Mouse (Mus musculus): ENCODE results near the gene Galr3. TPM values are rescaled to one million over a fixed set of nuclear protein-coding genes. Genes with fewer than 3 reads are reported as not detected.

Gene Galr3
- polyA plus RNA-seq, 1 experiment from 2014 or later, result 1.1 TPM

DNA sequence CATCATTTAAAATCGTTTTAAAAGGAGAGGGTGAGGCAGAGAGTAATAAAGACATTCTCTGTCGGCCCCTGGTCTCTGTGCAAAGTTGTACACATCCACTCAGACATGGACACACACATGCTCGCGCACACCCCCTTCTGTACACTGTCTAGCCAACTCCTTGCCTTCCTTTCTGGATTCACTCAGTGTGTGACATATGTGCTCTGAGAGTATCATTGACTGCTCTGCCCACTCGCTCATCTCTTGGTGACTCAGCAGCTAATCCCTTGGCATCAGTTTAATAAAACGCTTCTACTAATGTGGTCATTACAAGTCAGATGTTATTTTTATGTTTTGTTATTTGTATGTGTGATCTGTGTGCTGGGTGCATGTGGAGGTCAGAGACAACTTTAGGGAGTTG, 50.6 kb downstream of the Galr3 start:
- ATAC-seq (replicated peaks; ENCODE audit: low FRiP score, low TSS enrichment, low read depth), result no peak
- H3K4me3 ChIP-seq (ENCODE audit: low read depth, low read length), result no peak overlapping the region
- no peaks in the 10 kb centered on the region for H3K9me3 ChIP-seq (ENCODE audit: control insufficient read depth, low read length)
- peaks cover 17% of the 10 kb centered on the region for H3K4me1 ChIP-seq (replicated peaks; ENCODE audit: control insufficient read depth, insufficient read depth, low read length)
- no peak overlapping the region for H3K9ac ChIP-seq (ENCODE audit: low read length)
- no peak overlapping the region for H3K4me2 ChIP-seq (ENCODE audit: low read length)
- H3K27ac ChIP-seq (ENCODE audit: low read depth), result peak overlapping the region; percentile 80; the same call in 1 of the 2 replicates
- peaks cover 86% of the 10 kb centered on the region for H3K36me3 ChIP-seq (ENCODE audit: control insufficient read depth, insufficient read depth, low read length)
- 73% methylated on average over 6 of the region's 6 CpGs for WGBS
- no peak for DNase-seq (ENCODE audit: low spot score)
- no peaks in the 10 kb centered on the region for H3K27me3 ChIP-seq (replicated peaks; ENCODE audit: control insufficient read depth, insufficient read depth, low read length)

Small RNA genes within 50 kb of the gene (microRNA-seq; reads per million reads assigned to microRNA genes)
- gene Mir6956, result 1.3 reads per million, percentile 13 among the genes with 10 or more reads in this experiment

Other genes with a start within 250 kb of the Galr3 start
- 7.3 and 8.6 TPM in 2 replicates for gene Card10, start 238.8 kb upstream of the Galr3 start, polyA plus RNA-seq (2014; fragmentation: Nextera tagmentation; extraction: Ambion mirVana)
- gene Cdc42ep1, start 199.3 kb upstream of the Galr3 start, polyA plus RNA-seq (2014; fragmentation: Nextera tagmentation; extraction: Ambion mirVana), result 44.9 and 45.7 TPM in 2 replicates
- gene Lgals2, start 186.4 kb upstream of the Galr3 start, polyA plus RNA-seq (2014; fragmentation: Nextera tagmentation; extraction: Ambion mirVana), result 776 and 848 TPM in 2 replicates
- 38.1 and 44.4 TPM in 2 replicates for gene Gga1, start 164.7 kb upstream of the Galr3 start, polyA plus RNA-seq (2014; fragmentation: Nextera tagmentation; extraction: Ambion mirVana)
- 0.62 and 0.86 TPM in 2 replicates for gene Gm49510, start 142.2 kb upstream of the Galr3 start, polyA plus RNA-seq (2014; fragmentation: Nextera tagmentation; extraction: Ambion mirVana)
- 30.2 and 35.5 TPM in 2 replicates for gene Sh3bp1, start 142.1 kb upstream of the Galr3 start, polyA plus RNA-seq (2014; fragmentation: Nextera tagmentation; extraction: Ambion mirVana)
- 16.3 and 17.5 TPM in 2 replicates for gene Pdxp, start 128.0 kb upstream of the Galr3 start, polyA plus RNA-seq (2014; fragmentation: Nextera tagmentation; extraction: Ambion mirVana)
- gene Lgals1, start 115.2 kb upstream of the Galr3 start, polyA plus RNA-seq (2014; fragmentation: Nextera tagmentation; extraction: Ambion mirVana), result 1,194 and 1,197 TPM in 2 replicates
- gene Nol12, start 107.0 kb upstream of the Galr3 start, polyA plus RNA-seq (2014; fragmentation: Nextera tagmentation; extraction: Ambion mirVana), result 46.0 and 53.5 TPM in 2 replicates
- 49.0 and 52.2 TPM in 2 replicates for gene Triobp, start 94.2 kb upstream of the Galr3 start, polyA plus RNA-seq (2014; fragmentation: Nextera tagmentation; extraction: Ambion mirVana)
- gene H1f0, start 13.4 kb upstream of the Galr3 start, polyA plus RNA-seq (2014; fragmentation: Nextera tagmentation; extraction: Ambion mirVana), result 160 and 192 TPM in 2 replicates
- 49.4 and 50.0 TPM in 2 replicates for gene Ankrd54, start 21.0 kb downstream of the Galr3 start, polyA plus RNA-seq (2014; fragmentation: Nextera tagmentation; extraction: Ambion mirVana)
- 244 and 264 TPM in 2 replicates for gene Eif3l, start 33.3 kb downstream of the Galr3 start, polyA plus RNA-seq (2014; fragmentation: Nextera tagmentation; extraction: Ambion mirVana)
- 9.3 and 9.9 TPM in 2 replicates for gene Micall1, start 67.0 kb downstream of the Galr3 start, polyA plus RNA-seq (2014; fragmentation: Nextera tagmentation; extraction: Ambion mirVana)
- gene Polr2f, start 99.1 kb downstream of the Galr3 start, polyA plus RNA-seq (2014; fragmentation: Nextera tagmentation; extraction: Ambion mirVana), result 398 and 414 TPM in 2 replicates
- 7.4 and 8.2 TPM in 2 replicates for gene 1700088E04Rik, start 99.4 kb downstream of the Galr3 start, polyA plus RNA-seq (2014; fragmentation: Nextera tagmentation; extraction: Ambion mirVana)
- 17.2 TPM in 2 replicates for gene Sox10, start 123.4 kb downstream of the Galr3 start, polyA plus RNA-seq (2014; fragmentation: Nextera tagmentation; extraction: Ambion mirVana)
- gene Pick1, start 187.3 kb downstream of the Galr3 start, polyA plus RNA-seq (2014; fragmentation: Nextera tagmentation; extraction: Ambion mirVana), result 28.3 and 30.1 TPM in 2 replicates
- 0.30 and 0.58 TPM in 2 replicates for gene Gm49486, start 187.5 kb downstream of the Galr3 start, polyA plus RNA-seq (2014; fragmentation: Nextera tagmentation; extraction: Ambion mirVana)
- 0.13 and 0.19 TPM in 2 replicates for gene Slc16a8, start 212.9 kb downstream of the Galr3 start, polyA plus RNA-seq (2014; fragmentation: Nextera tagmentation; extraction: Ambion mirVana)
- 4.8 and 9.4 TPM in 2 replicates for gene Baiap2l2, start 243.7 kb downstream of the Galr3 start, polyA plus RNA-seq (2014; fragmentation: Nextera tagmentation; extraction: Ambion mirVana)